Mouse (Mus musculus): Measurements from ENCODE around the gene Btg4. TPM values are rescaled to one million over a fixed set of nuclear protein-coding genes. Genes with fewer than 3 reads are reported as not detected.

Btg4 gene
- not detected in 2 replicates for polyA plus RNA-seq (2021; fragmentation: Nextera tagmentation)
- long read RNA-seq, experiment 1, partial matches to known transcripts: 0 of 1 reads
- long read RNA-seq, experiment 1, other reads (novel, unspliced or antisense): 1 of 1 reads
- long read RNA-seq, experiment 2: 0 reads

GRCm38 (mm10) chr9:51060601-51061000, at the start of gene Btg4:
Gene Btg4 (plus strand): TSS chr9:51060901.

GRCm38 (mm10) chr9:51076979-51077315, 16.2 kb downstream of the Btg4 start, which contains the start of gene Layn:
Gene Layn (minus strand): TSS chr9:51077094.

GRCm38 (mm10) chr9:51101756-51102425, 41.2 kb downstream of the Btg4 start, which contains the start of gene 4833427G06Rik:
Gene 4833427G06Rik (minus strand): TSS chr9:51102078.

GRCm38 (mm10) chr9:51165312-51166180, 104.8 kb downstream of the Btg4 start, which contains the start of gene Gm32742:
Gene Gm32742 (minus strand): TSS chr9:51165517.

Other genes starting within 250 kb of the Btg4 start
- gene Ppp2r1b, start 215.6 kb upstream of the Btg4 start, polyA plus RNA-seq (2021; fragmentation: Nextera tagmentation): 5.8 and 6.0 TPM in 2 replicates
- gene Sik2, start 51.8 kb upstream of the Btg4 start, polyA plus RNA-seq (2021; fragmentation: Nextera tagmentation): 10.1 and 11.3 TPM in 2 replicates
- gene Layn, start 16.2 kb downstream of the Btg4 start, polyA plus RNA-seq (2021; fragmentation: Nextera tagmentation): 5.1 and 6.1 TPM in 2 replicates
- gene 4833427G06Rik, start 41.2 kb downstream of the Btg4 start, polyA plus RNA-seq (2021; fragmentation: Nextera tagmentation): 0.35 TPM in 1 of 2 replicates, not detected in the other
- gene Gm32742, start 104.6 kb downstream of the Btg4 start, polyA plus RNA-seq (2021; fragmentation: Nextera tagmentation): not detected in 2 replicates
- gene Pou2af1, start 152.8 kb downstream of the Btg4 start, polyA plus RNA-seq (2021; fragmentation: Nextera tagmentation): 0.07 TPM in 1 of 2 replicates, not detected in the other
- 0.94 and 1.3 TPM in 2 replicates for gene Colca2, start 217.7 kb downstream of the Btg4 start, polyA plus RNA-seq (2021; fragmentation: Nextera tagmentation)